Mouse (Mus musculus) B cell, adult (primary cell): Measurements from ENCODE around the gene Mrpl43. TPM values are rescaled to one million over a fixed set of nuclear protein-coding genes. Genes with fewer than 3 reads are reported as not detected.

Experiments
- total RNA-seq: library from RNA; stranded (reverse); gene quantifications from 4 replicates; pipeline ENCODE4 v1.2.4, GENCODE M21; 2023; ENCODE audit not compliant: inconsistent age

The Mrpl43 gene
- 30.9 to 35.0 TPM (median 33.1 TPM) in 4 replicates for total RNA-seq

GRCm38 (mm10) chr19:45005957-45006712 lies at the start of gene Mrpl43:
TSS of gene Mrpl43 (minus strand) at chr19:45006442.

GRCm38 (mm10) chr19:45047417-45047934 lies 41.2 kb upstream of the Mrpl43 start, which contains the start of gene Sfxn3:
TSS of gene Sfxn3 (plus strand) at chr19:45047503.

GRCm38 (mm10) chr19:45045651-45046050 lies 39.4 kb upstream of the Mrpl43 start, which contains the start of gene Pdzd7:
TSS of gene Pdzd7 (minus strand) at chr19:45045717.

GRCm38 (mm10) chr19:45014335-45014971 lies 8.2 kb upstream of the Mrpl43 start, which contains the start of gene Lzts2:
TSS of gene Lzts2 (plus strand) at chr19:45014414.

GRCm38 (mm10) chr19:45005444-45005843 lies 798 bp downstream of the Mrpl43 start, which contains the start of gene Twnk:
TSS of gene Twnk (plus strand) at chr19:45005663.

GRCm38 (mm10) chr19:44988831-44989566 lies 17.2 kb downstream of the Mrpl43 start, which contains the start of gene Sema4g:
TSS of gene Sema4g (plus strand) at chr19:44989101.

Other genes starting within 250 kb of the Mrpl43 start
- gene Slf2, start 75.3 kb downstream of the Mrpl43 start, total RNA-seq, result 70.3 to 96.3 TPM (median 85.6 TPM) in 4 replicates
- 0.57 to 1.3 TPM (median 0.88 TPM) in 4 replicates for gene Sema4g, start 17.3 kb downstream of the Mrpl43 start, total RNA-seq
- 11.0 to 14.3 TPM (median 13.1 TPM) in 4 replicates for gene Twnk, start 779 bp downstream of the Mrpl43 start, total RNA-seq
- gene Lzts2, start 8.0 kb upstream of the Mrpl43 start, total RNA-seq, result 0.45 to 1.7 TPM (median 1.3 TPM) in 4 replicates
- not detected in 4 replicates for gene Pdzd7, start 39.3 kb upstream of the Mrpl43 start, total RNA-seq
- gene Sfxn3, start 41.1 kb upstream of the Mrpl43 start, total RNA-seq, result 20.4 to 28.0 TPM (median 23.7 TPM) in 4 replicates
- gene Kazald1, start 68.8 kb upstream of the Mrpl43 start, total RNA-seq, result not detected in 4 replicates
- gene Tlx1, start 144.2 kb upstream of the Mrpl43 start, total RNA-seq, result not detected in 4 replicates
- gene Lbx1, start 229.4 kb upstream of the Mrpl43 start, total RNA-seq, result not detected in 4 replicates